Mouse (Mus musculus): Measurements from ENCODE around the gene Arhgap11a. TPM values are rescaled to one million over a fixed set of nuclear protein-coding genes. Genes with fewer than 3 reads are reported as not detected.

Arhgap11a gene
- total and polyA plus RNA-seq, 3 experiments, result 22.4 to 74.0 (median 22.5) TPM

DNA sequence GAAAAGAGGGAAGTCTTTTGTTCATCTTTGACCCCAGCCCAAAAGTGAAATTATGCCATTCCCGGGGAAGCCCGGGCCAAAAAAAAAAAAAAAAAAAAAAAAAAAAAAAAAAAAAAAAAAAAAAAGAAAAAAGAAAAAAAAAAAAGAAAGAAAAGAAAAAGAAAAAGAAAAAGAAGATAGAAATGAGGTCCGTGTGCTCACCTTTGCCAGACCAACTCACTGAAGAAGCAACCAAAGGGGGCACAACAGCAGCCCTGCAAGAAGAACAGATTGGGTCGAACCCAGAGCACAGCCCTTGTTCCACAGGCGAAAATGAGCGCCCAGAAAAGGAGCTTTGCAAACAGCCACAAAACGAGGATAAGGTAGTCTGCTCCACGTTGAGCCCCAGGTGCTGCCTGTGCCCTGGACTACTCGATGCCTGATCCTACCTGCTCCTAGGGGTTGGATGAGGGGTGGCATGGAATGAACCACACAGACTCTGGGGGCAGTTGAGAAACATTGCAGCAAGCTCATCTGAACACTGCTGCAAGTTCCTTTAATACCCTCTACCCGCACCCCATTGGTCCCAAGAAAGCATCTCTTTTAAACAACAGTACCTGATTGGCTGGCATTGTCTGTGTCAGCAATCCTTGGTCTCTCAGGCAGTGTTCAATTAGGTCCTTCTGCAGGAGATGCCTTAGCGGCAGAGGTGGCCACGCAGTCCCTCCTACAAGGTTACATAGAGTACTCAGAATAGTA is 45.1 kb upstream of the Arhgap11a start (continued):
- TF ChIP-seq MYC (IDR thresholded peaks at IDR 0.05; ENCODE audit: low read depth, low read length) (no peak), TCF12 (IDR thresholded peaks at IDR 0.05; ENCODE audit: low read depth, low read length) (peak; percentile 62; the same call in 1 of the 2 replicates), BHLHE40 (IDR thresholded peaks at IDR 0.05; ENCODE audit: low read depth, low read length) (no peak), MXI1 (IDR thresholded peaks at IDR 0.05; ENCODE audit: low read depth, low read length) (no peak; the same call in 1 of the 2 replicates), SMC3 (IDR thresholded peaks at IDR 0.05; ENCODE audit: low read depth, low read length) (no peak)

GRCm38 (mm10) chr2:113887166-113887565 is 38.7 kb upstream of the Arhgap11a start:
- no peak overlapping the region for H3K4me2 ChIP-seq (ENCODE audit: insufficient read depth, low read depth, poor library complexity, severe bottlenecking)
- dilution Hi-C loops (cut with MboI; ENCODE audit: extremely low pct_ligation_motif_present, extremely low pct_unique_long_range_greater_than_20kb, low sequenced_read_pairs) (no loop called here), in situ Hi-C loops (cut with MboI; ENCODE audit: low pct_ligation_motif_present, low pct_unique_long_range_greater_than_20kb, low sequenced_read_pairs) (loop anchor here (25.0 kb wide), 1 partner anchor 175 kb away; the partner anchor contains the start of gene Actc1)

DNA sequence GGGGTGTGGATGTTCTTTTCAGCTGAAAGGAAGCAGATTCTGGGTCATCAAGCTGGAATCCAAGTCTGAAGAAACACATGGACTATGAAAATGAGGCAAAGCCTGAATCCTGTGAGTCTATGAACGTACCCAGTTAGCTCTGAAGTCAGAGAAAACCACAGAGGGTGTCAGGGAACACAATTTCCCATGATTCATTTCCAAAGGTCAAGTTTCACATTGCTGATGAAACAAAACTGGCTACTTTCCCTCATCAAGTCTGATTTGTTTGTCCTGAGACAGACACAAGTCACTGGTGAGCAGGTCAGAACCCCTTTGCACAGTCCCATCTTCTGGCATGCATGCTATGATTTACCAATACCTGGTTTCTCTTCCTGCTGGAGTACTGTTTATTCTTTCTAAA is 37.6 kb upstream of the Arhgap11a start:
- H3K27me3 ChIP-seq (replicated peaks), result no peaks in the 10 kb centered on the region
- H3K9ac ChIP-seq (ENCODE audit: insufficient read depth, low read depth), result no peak overlapping the region
- H3K36me3 ChIP-seq (replicated peaks in 1 of 2; ENCODE audit: control insufficient read depth in 1 of 2, insufficient read depth in 1 of 2, low read length in 1 of 2), result peaks cover 0 to 2% of the 10 kb centered on the region in 2 experiments
- no peak overlapping the region for H3K4me3 ChIP-seq (replicated peaks in 1 of 3; ENCODE audit: low read depth in 2 of 3, low read length in 2 of 3, poor library complexity in 1 of 3)
- no peak for TF ChIP-seq MXI1 (IDR thresholded peaks at IDR 0.05; ENCODE audit: low read depth, low read length)
- no peak for TF ChIP-seq ZKSCAN1 (IDR thresholded peaks at IDR 0.05; ENCODE audit: borderline replicate concordance, low read depth, low read length)
- no peak for TF ChIP-seq CHD2 (IDR thresholded peaks at IDR 0.05; ENCODE audit: low read length)
- no peak for TF ChIP-seq GABPA (IDR thresholded peaks at IDR 0.05; ENCODE audit: insufficient replicate concordance, low read depth, low read length)
- TF ChIP-seq POLR2A (IDR thresholded peaks at IDR 0.05; ENCODE audit: low read depth, low read length), result no peak
- no peak for TF ChIP-seq TCF12 (IDR thresholded peaks at IDR 0.05; ENCODE audit: low read depth, low read length)
- TF ChIP-seq MAX (IDR thresholded peaks at IDR 0.05; ENCODE audit: low read length), result no peak
- no peak for TF ChIP-seq ZC3H11A (IDR thresholded peaks at IDR 0.05; ENCODE audit: low read depth, low read length)
- no peak for TF ChIP-seq MAZ (IDR thresholded peaks at IDR 0.05; ENCODE audit: low read depth, low read length)
- no peak for TF ChIP-seq EP300 (IDR thresholded peaks at IDR 0.05; ENCODE audit: low read length)
- no peak for TF ChIP-seq USF1 (IDR thresholded peaks at IDR 0.05; ENCODE audit: low read depth, low read length)
- H3K9me3 ChIP-seq (replicated peaks; ENCODE audit: low read length), result no peaks in the 10 kb centered on the region
- no peak overlapping the region for H3K4me2 ChIP-seq (ENCODE audit: insufficient read depth, low read depth, poor library complexity, severe bottlenecking)
- no peaks in the 10 kb centered on the region for H3K79me2 ChIP-seq (replicated peaks; ENCODE audit: control insufficient read depth, extremely low read depth, insufficient read depth, poor library complexity, severe bottlenecking)
- in situ Hi-C loops (cut with MboI; ENCODE audit: low pct_ligation_motif_present, low pct_unique_long_range_greater_than_20kb, low sequenced_read_pairs) (loop anchor here (25.0 kb wide), 1 partner anchor 176 kb away; the partner anchor contains the start of gene Actc1), dilution Hi-C loops (cut with MboI; ENCODE audit: extremely low pct_ligation_motif_present, extremely low pct_unique_long_range_greater_than_20kb, low sequenced_read_pairs) (no loop called here)
- 0 out of 4 replicates have a peak, but pooled peaks cover 0 to 3% of the 10 kb centered on the region in 2 experiments for H3K4me1 ChIP-seq (ENCODE audit: control insufficient read depth in 1 of 2, insufficient read depth in 2 of 2)
- no peak for DNase-seq (ENCODE audit: extremely low read depth)
- H3K27ac ChIP-seq (ENCODE audit: insufficient read depth, low read depth), result no peak overlapping the region

More at GRCm38 (mm10) chr2:113887166-113887565, 38.7 kb upstream of the Arhgap11a start:
- no peak for TF ChIP-seq HCFC1 (IDR thresholded peaks at IDR 0.05; ENCODE audit: low read depth, low read length)
- TF ChIP-seq GABPA (IDR thresholded peaks at IDR 0.05; ENCODE audit: insufficient replicate concordance, low read depth, low read length), result no peak
- TF ChIP-seq BHLHE40 (IDR thresholded peaks at IDR 0.05; ENCODE audit: low read depth, low read length), result no peak
- TF ChIP-seq ZNF384 (IDR thresholded peaks at IDR 0.05; ENCODE audit: low read depth, low read length), result no peak
- no peak for TF ChIP-seq MYC (IDR thresholded peaks at IDR 0.05; ENCODE audit: low read depth, low read length)
- TF ChIP-seq USF1 (IDR thresholded peaks at IDR 0.05; ENCODE audit: low read depth, low read length), result no peak
- no peak for TF ChIP-seq MAZ (IDR thresholded peaks at IDR 0.05; ENCODE audit: low read depth, low read length)
- TF ChIP-seq MEF2A (IDR thresholded peaks at IDR 0.05; ENCODE audit: borderline replicate concordance, low read depth, low read length), result no peak
- TF ChIP-seq ELF1 (IDR thresholded peaks at IDR 0.05; ENCODE audit: low read depth, low read length), result no peak
- TF ChIP-seq ETS1 (conservative IDR thresholded peaks at IDR 0.05; ENCODE audit: low read depth, low read length), result no peak
- TF ChIP-seq ZC3H11A (IDR thresholded peaks at IDR 0.05; ENCODE audit: low read depth, low read length), result no peak
- TF ChIP-seq POLR2AphosphoS2 (IDR thresholded peaks at IDR 0.05; ENCODE audit: low read depth, low read length), result no peak
- no peak for TF ChIP-seq USF2 (conservative IDR thresholded peaks at IDR 0.05; ENCODE audit: low read depth, low read length)
- no peak for DNase-seq (ENCODE audit: extremely low read depth)
- Histone ChIP-seq H3K27me3 (replicated peaks) (no peaks in the 10 kb centered on the region), H3K27ac (ENCODE audit: insufficient read depth, low read depth) (no peak overlapping the region), H3K9me3 (replicated peaks; ENCODE audit: low read length) (no peaks in the 10 kb centered on the region), H3K4me1 (ENCODE audit: control insufficient read depth in 1 of 2, insufficient read depth in 2 of 2) (peaks cover 0 to 6% of the 10 kb centered on the region in 2 experiments; a peak in 1 of 4 replicates), H3K79me2 (replicated peaks; ENCODE audit: control insufficient read depth, extremely low read depth, insufficient read depth, poor library complexity, severe bottlenecking) (no peaks in the 10 kb centered on the region), H3K4me3 (replicated peaks in 1 of 3; ENCODE audit: low read depth in 2 of 3, low read length in 2 of 3, poor library complexity in 1 of 3) (no peak overlapping the region), H3K36me3 (replicated peaks in 1 of 2; ENCODE audit: control insufficient read depth in 1 of 2, insufficient read depth in 1 of 2, low read length in 1 of 2) (peaks cover 0 to 2% of the 10 kb centered on the region in 2 experiments), H3K9ac (ENCODE audit: insufficient read depth, low read depth) (no peak overlapping the region)
